Mouse (Mus musculus): ENCODE measurements around the gene Nt5m.

Nt5m gene

GRCm38 (mm10) chr11:59906521-59907123 lies 67.4 kb downstream of the Nt5m start:
- no peak for DNase-seq

- no peak for DNase-seq
These were observed 69.2 kb downstream of the Nt5m start for GRCm38 (mm10) chr11:59908446-59908845.

- DNase-seq, result no peak
These were observed 71.3 kb downstream of the Nt5m start for GRCm38 (mm10) chr11:59910586-59910985.

GRCm38 (mm10) chr11:59911523-59911922 lies 72.3 kb downstream of the Nt5m start:
- no peak for DNase-seq

GRCm38 (mm10) chr11:59913702-59914101 lies 74.5 kb downstream of the Nt5m start:
- DNase-seq, result no peak

- no peak for DNase-seq
These were observed 78.8 kb downstream of the Nt5m start for GRCm38 (mm10) chr11:59918014-59918413.

- no peak for DNase-seq
These were observed 80.2 kb downstream of the Nt5m start for GRCm38 (mm10) chr11:59919401-59919800.

- no peak for DNase-seq
These were observed 81.1 kb downstream of the Nt5m start for GRCm38 (mm10) chr11:59920331-59920730.

GRCm38 (mm10) chr11:59921265-59921664 lies 82.0 kb downstream of the Nt5m start:
- no peak for DNase-seq

GRCm38 (mm10) chr11:59930031-59930430 lies 90.8 kb downstream of the Nt5m start:
- DNase-seq, result no peak
